Mouse (Mus musculus): Measurements from ENCODE around the gene Bud31.

DNA sequence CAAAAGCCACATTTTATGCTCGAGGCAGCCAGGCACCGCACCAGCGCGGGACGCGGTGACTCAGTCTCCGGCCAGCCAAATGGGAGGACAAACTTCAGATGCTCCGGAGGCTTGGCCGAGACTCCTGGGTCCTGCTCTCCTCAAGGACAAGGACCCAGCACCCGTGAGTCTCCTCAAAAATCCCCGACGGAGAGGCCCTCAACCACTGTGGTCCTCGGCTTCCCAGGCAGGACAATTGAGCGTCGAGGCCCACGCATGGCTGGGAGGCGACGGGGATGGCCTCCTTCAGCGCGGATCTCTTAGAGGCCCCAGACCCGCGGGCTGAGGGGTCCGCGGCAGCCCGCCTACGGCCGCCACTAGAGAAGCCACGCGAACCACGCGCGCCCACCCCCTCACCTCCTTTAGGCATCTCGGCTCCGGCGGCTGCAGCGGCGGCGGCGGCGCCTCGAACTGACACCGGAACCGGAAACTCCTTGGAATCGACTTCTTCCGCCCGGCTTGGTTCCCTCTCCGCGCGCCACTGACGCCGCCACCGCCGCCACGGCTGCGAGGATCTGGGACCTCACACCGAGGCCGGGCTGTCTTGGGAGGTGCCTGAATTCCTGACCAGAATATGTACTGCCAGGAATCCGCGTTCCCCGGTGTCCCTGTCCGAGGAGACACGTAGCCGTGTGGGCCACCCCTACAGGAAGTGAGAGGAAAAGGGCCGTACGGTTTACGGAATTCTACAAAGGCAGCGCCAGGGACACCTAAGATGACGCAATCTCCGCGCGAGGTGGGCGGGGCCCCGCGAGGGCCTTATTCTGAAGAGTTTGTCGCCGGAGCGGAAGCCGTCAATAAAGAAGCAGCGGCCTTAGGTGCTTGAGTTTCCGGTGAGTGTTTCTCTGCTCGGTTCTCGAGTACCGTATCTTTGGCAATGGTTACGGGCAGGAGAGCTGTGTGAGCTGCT lies at the start of gene Bud31, which contains the start of gene Pdap1:
- TF ChIP-seq CTCF (conservative IDR thresholded peaks at IDR 0.05; ENCODE audit: insufficient read depth, insufficient read length, low read depth, low read length): no peak
- TF ChIP-seq POLR2A (IDR thresholded peaks at IDR 0.05; ENCODE audit: low read depth, low read length): peak; percentile 75

Measured in kidney, adult 2 months (tissue).